Mouse (Mus musculus) kidney, adult 18-20 months (tissue): ENCODE measurements around the gene Stoml1.
"Not testable (repeated sequence)": the region's sequence is repeated elsewhere in the genome, so short reads cannot be mapped to it uniquely, and the experiment has no call there.

ENCODE experiments used
- DNase-seq: peaks from one replicate; pipeline ENCODE4 v3.0.0; 2021

The Stoml1 gene

GRCm38 (mm10) chr9:58242696-58243095 lies 10.3 kb upstream of the Stoml1 start:
- no peak for DNase-seq

GRCm38 (mm10) chr9:58243696-58244095 lies 9.3 kb upstream of the Stoml1 start:
- DNase-seq = no peak

- DNase-seq = no peak
These were observed 6.8 kb upstream of the Stoml1 start for GRCm38 (mm10) chr9:58246083-58246591.

GRCm38 (mm10) chr9:58247064-58247759 lies 5.8 kb upstream of the Stoml1 start:
- peak; percentile 86 for DNase-seq

- DNase-seq = no peak
These were observed 4.1 kb upstream of the Stoml1 start for GRCm38 (mm10) chr9:58248746-58249413.

- peak; percentile 85 for DNase-seq
These were observed 3.3 kb upstream of the Stoml1 start, which contains the start of gene Pml for GRCm38 (mm10) chr9:58249592-58250192. Gene Pml (minus strand): TSS chr9:58249786.

GRCm38 (mm10) chr9:58250322-58250721 lies 2.6 kb upstream of the Stoml1 start:
- DNase-seq = no peak

GRCm38 (mm10) chr9:58250730-58251129 lies 2.2 kb upstream of the Stoml1 start:
- DNase-seq = not testable (repeated sequence)

GRCm38 (mm10) chr9:58253805-58254122 lies 800 bp downstream of the Stoml1 start:
- DNase-seq = not testable (repeated sequence)

GRCm38 (mm10) chr9:58255105-58255504 lies 2.1 kb downstream of the Stoml1 start:
- no peak for DNase-seq

- DNase-seq = no peak
These were observed 3.0 kb downstream of the Stoml1 start for GRCm38 (mm10) chr9:58255704-58256685.

GRCm38 (mm10) chr9:58262507-58262906 lies 9.5 kb downstream of the Stoml1 start:
- no peak for DNase-seq

- no peak for DNase-seq
These were observed 12.4 kb downstream of the Stoml1 start for GRCm38 (mm10) chr9:58265368-58265767.

GRCm38 (mm10) chr9:58266571-58267011 lies 13.6 kb downstream of the Stoml1 start:
- no peak for DNase-seq

- no peak for DNase-seq
These were observed 14.1 kb downstream of the Stoml1 start for GRCm38 (mm10) chr9:58267046-58267445.

GRCm38 (mm10) chr9:58268384-58269313 lies 15.7 kb downstream of the Stoml1 start:
- peak; percentile 71 for DNase-seq

- DNase-seq = no peak
These were observed 17.1 kb downstream of the Stoml1 start for GRCm38 (mm10) chr9:58270081-58270480.

- no peak for DNase-seq
These were observed 18.1 kb downstream of the Stoml1 start for GRCm38 (mm10) chr9:58271109-58271508.

GRCm38 (mm10) chr9:58271551-58271950 lies 18.6 kb downstream of the Stoml1 start:
- DNase-seq = not testable (repeated sequence)

GRCm38 (mm10) chr9:58272068-58272541 lies 19.1 kb downstream of the Stoml1 start:
- no peak for DNase-seq

- peak; percentile 43 for DNase-seq
These were observed 19.9 kb downstream of the Stoml1 start for GRCm38 (mm10) chr9:58272855-58273254.
